Mouse (Mus musculus): ENCODE measurements around the gene Rabif. TPM values are rescaled to one million over a fixed set of nuclear protein-coding genes. Genes with fewer than 3 reads are reported as not detected.

Rabif gene
- polyA plus RNA-seq, 1 experiment from 2014 or later: 43.7 TPM

- H3K27me3 ChIP-seq (ENCODE audit: control insufficient read depth, insufficient read depth, low read length): no peaks in the 10 kb centered on the region
- WGBS: 91% methylated on average over 10 of the region's 10 CpGs
- no peaks in the 10 kb centered on the region for H3K9me3 ChIP-seq (replicated peaks; ENCODE audit: control insufficient read depth, low read length)
- peak; percentile 48 for DNase-seq (ENCODE audit: low spot score)
- ATAC-seq (replicated peaks; ENCODE audit: insufficient number of reproducible peaks, low FRiP score, low TSS enrichment, low read depth): no peak
- H3K36me3 ChIP-seq (replicated peaks; ENCODE audit: control insufficient read depth, insufficient read depth, low read depth, low read length): no peaks in the 10 kb centered on the region
- H3K9ac ChIP-seq (replicated peaks; ENCODE audit: low read length): no peak overlapping the region
- no peak overlapping the region for H3K27ac ChIP-seq (replicated peaks; ENCODE audit: low read depth, low read length)
- H3K4me2 ChIP-seq (ENCODE audit: low read depth, low read length): no peak overlapping the region
- H3K4me1 ChIP-seq (ENCODE audit: control insufficient read depth, insufficient read depth, low read length): no peaks in the 10 kb centered on the region
- no peak overlapping the region for H3K4me3 ChIP-seq (ENCODE audit: low read depth, low read length)
These were observed 46.2 kb downstream of the Rabif start for GRCm38 (mm10) chr1:134540610-134541009.

DNA sequence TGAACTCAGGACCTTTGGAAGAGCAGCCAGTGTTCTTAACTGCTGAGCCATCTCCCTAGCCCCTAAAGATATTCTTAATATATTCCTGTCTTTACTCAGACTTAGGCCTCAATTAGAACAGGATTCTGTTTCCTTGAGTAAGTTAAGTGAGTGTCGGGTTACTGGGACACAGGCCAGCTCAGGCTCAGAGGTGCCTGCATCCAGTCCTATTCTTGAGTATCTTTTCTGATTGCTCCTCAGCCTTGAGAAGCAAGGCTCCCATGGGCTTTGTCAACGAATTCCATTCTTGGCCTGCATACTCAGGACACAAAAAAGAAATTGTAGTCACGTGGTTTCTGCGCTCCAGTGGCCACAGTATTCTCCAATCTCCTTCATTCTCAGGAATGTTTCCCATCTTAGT lies 53.8 kb downstream of the Rabif start:
- WGBS: 59% methylated on average over 4 of the region's 4 CpGs
- Histone ChIP-seq H3K4me1 (ENCODE audit: control insufficient read depth, insufficient read depth, low read length) (no peaks in the 10 kb centered on the region), H3K27ac (replicated peaks; ENCODE audit: low read depth, low read length) (no peak overlapping the region), H3K27me3 (ENCODE audit: control insufficient read depth, insufficient read depth, low read length) (no peaks in the 10 kb centered on the region), H3K9ac (replicated peaks; ENCODE audit: low read length) (no peak overlapping the region), H3K4me3 (ENCODE audit: low read depth, low read length) (no peak overlapping the region), H3K36me3 (replicated peaks; ENCODE audit: control insufficient read depth, insufficient read depth, low read depth, low read length) (no peaks in the 10 kb centered on the region), H3K9me3 (replicated peaks; ENCODE audit: control insufficient read depth, low read length) (no peaks in the 10 kb centered on the region), H3K4me2 (ENCODE audit: low read depth, low read length) (no peak overlapping the region)
- ATAC-seq (replicated peaks; ENCODE audit: insufficient number of reproducible peaks, low FRiP score, low TSS enrichment, low read depth): no peak
- DNase-seq (ENCODE audit: low spot score): peak; percentile 26

DNA sequence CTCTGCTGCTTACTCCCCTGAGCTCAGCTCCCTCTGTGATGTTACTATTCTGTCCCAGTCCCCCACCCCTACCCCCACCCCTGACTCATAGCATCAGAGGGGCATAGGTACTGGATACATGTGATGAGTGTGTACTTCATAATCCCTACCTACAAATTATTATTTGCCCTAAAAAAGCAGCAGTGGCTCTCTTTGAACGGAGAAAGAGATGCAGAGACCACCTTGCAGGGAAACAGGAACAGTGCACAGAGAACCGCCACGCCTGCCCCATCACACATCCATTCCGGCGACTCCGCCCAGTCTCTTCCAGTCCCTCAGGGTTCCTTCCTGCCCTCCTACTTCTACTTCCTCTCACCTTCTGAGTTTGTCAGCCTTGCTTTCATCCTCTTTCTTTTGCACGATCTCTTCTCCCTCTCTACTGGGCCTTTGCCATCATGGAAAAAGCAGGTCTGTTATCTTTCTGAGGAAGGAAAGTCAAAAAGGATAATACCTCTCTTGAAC lies 55.2 kb downstream of the Rabif start, which contains the start of gene Mgat4e:
Gene Mgat4e, minus strand, starts transcription at position 51 of the 501 bp plus-strand sequence.
- H3K27ac ChIP-seq (replicated peaks; ENCODE audit: low read depth, low read length): no peak within 1 kb of the TSS
- no peaks in the 10 kb centered on the region for H3K36me3 ChIP-seq (replicated peaks; ENCODE audit: control insufficient read depth, insufficient read depth, low read depth, low read length)
- H3K4me2 ChIP-seq (ENCODE audit: low read depth, low read length): no peak within 1 kb of the TSS
- H3K4me1 ChIP-seq (ENCODE audit: control insufficient read depth, insufficient read depth, low read length): no peaks in the 10 kb centered on the region
- no peak for ATAC-seq (replicated peaks; ENCODE audit: insufficient number of reproducible peaks, low FRiP score, low TSS enrichment, low read depth)
- no peak within 1 kb of the TSS for H3K9ac ChIP-seq (replicated peaks; ENCODE audit: low read length)
- no peak for DNase-seq (ENCODE audit: low spot score)
- WGBS: 54% methylated on average over 7 of the region's 7 CpGs
- no peak within 1 kb of the TSS for H3K4me3 ChIP-seq (ENCODE audit: low read depth, low read length)
- no peaks in the 10 kb centered on the region for H3K27me3 ChIP-seq (ENCODE audit: control insufficient read depth, insufficient read depth, low read length)
- H3K9me3 ChIP-seq (replicated peaks; ENCODE audit: control insufficient read depth, low read length): no peaks in the 10 kb centered on the region

GRCm38 (mm10) chr1:134551869-134552268 lies 57.4 kb downstream of the Rabif start:
- no peak for ATAC-seq (replicated peaks; ENCODE audit: insufficient number of reproducible peaks, low FRiP score, low TSS enrichment, low read depth)
- WGBS: 83% methylated on average over 3 of the region's 3 CpGs
- Histone ChIP-seq H3K4me1 (ENCODE audit: control insufficient read depth, insufficient read depth, low read length) (no peaks in the 10 kb centered on the region), H3K27me3 (ENCODE audit: control insufficient read depth, insufficient read depth, low read length) (no peaks in the 10 kb centered on the region), H3K9ac (replicated peaks; ENCODE audit: low read length) (no peak overlapping the region), H3K27ac (replicated peaks; ENCODE audit: low read depth, low read length) (no peak overlapping the region), H3K4me2 (ENCODE audit: low read depth, low read length) (no peak overlapping the region), H3K9me3 (replicated peaks; ENCODE audit: control insufficient read depth, low read length) (no peaks in the 10 kb centered on the region), H3K36me3 (replicated peaks; ENCODE audit: control insufficient read depth, insufficient read depth, low read depth, low read length) (no peaks in the 10 kb centered on the region), H3K4me3 (ENCODE audit: low read depth, low read length) (no peak overlapping the region)
- DNase-seq (ENCODE audit: low spot score): no peak

DNA sequence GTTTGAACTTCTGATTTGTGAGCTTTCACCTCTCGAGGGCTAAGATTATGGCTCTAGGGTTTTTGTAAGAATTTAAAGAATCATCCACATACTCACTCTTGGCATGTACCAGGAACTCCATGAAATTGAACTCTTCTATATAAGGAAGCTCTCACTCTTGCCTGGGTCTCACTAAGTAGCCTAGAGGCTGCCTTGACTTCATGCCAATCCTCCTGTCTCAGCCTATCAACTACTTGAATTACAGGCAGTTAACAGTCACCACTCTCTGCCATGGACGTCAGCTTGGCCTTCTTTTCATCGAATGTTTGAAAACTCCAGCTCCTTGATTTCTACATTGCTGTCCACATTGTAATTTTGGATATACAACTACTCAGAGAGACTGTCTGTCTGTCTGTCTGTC lies 57.9 kb downstream of the Rabif start:
- no peak overlapping the region for H3K27ac ChIP-seq (replicated peaks; ENCODE audit: low read depth, low read length)
- no peak overlapping the region for H3K9ac ChIP-seq (replicated peaks; ENCODE audit: low read length)
- no peaks in the 10 kb centered on the region for H3K27me3 ChIP-seq (ENCODE audit: control insufficient read depth, insufficient read depth, low read length)
- H3K9me3 ChIP-seq (replicated peaks; ENCODE audit: control insufficient read depth, low read length): no peaks in the 10 kb centered on the region
- DNase-seq (ENCODE audit: low spot score) (no peak), ATAC-seq (replicated peaks; ENCODE audit: insufficient number of reproducible peaks, low FRiP score, low TSS enrichment, low read depth) (no peak)
- 71% methylated on average over 3 of the region's 3 CpGs for WGBS
- H3K36me3 ChIP-seq (replicated peaks; ENCODE audit: control insufficient read depth, insufficient read depth, low read depth, low read length): no peaks in the 10 kb centered on the region
- H3K4me2 ChIP-seq (ENCODE audit: low read depth, low read length): no peak overlapping the region
- no peak overlapping the region for H3K4me3 ChIP-seq (ENCODE audit: low read depth, low read length)
- H3K4me1 ChIP-seq (ENCODE audit: control insufficient read depth, insufficient read depth, low read length): no peaks in the 10 kb centered on the region

GRCm38 (mm10) chr1:134555240-134555870 lies 60.9 kb downstream of the Rabif start:
- no peak overlapping the region for H3K4me3 ChIP-seq (ENCODE audit: low read depth, low read length)
- no peaks in the 10 kb centered on the region for H3K9me3 ChIP-seq (replicated peaks; ENCODE audit: control insufficient read depth, low read length)
- DNase-seq (ENCODE audit: low spot score) (peak; percentile 43), ATAC-seq (replicated peaks; ENCODE audit: insufficient number of reproducible peaks, low FRiP score, low TSS enrichment, low read depth) (no peak)
- no peak overlapping the region; the same call in 1 of the 2 replicates for H3K4me2 ChIP-seq (ENCODE audit: low read depth, low read length)
- no peak overlapping the region for H3K9ac ChIP-seq (replicated peaks; ENCODE audit: low read length)
- no peak overlapping the region for H3K27ac ChIP-seq (replicated peaks; ENCODE audit: low read depth, low read length)
- H3K4me1 ChIP-seq (ENCODE audit: control insufficient read depth, insufficient read depth, low read length): no peaks in the 10 kb centered on the region
- H3K27me3 ChIP-seq (ENCODE audit: control insufficient read depth, insufficient read depth, low read length): no peaks in the 10 kb centered on the region
- no peaks in the 10 kb centered on the region for H3K36me3 ChIP-seq (replicated peaks; ENCODE audit: control insufficient read depth, insufficient read depth, low read depth, low read length)
- WGBS: 26% methylated on average over 13 of the region's 13 CpGs

DNA sequence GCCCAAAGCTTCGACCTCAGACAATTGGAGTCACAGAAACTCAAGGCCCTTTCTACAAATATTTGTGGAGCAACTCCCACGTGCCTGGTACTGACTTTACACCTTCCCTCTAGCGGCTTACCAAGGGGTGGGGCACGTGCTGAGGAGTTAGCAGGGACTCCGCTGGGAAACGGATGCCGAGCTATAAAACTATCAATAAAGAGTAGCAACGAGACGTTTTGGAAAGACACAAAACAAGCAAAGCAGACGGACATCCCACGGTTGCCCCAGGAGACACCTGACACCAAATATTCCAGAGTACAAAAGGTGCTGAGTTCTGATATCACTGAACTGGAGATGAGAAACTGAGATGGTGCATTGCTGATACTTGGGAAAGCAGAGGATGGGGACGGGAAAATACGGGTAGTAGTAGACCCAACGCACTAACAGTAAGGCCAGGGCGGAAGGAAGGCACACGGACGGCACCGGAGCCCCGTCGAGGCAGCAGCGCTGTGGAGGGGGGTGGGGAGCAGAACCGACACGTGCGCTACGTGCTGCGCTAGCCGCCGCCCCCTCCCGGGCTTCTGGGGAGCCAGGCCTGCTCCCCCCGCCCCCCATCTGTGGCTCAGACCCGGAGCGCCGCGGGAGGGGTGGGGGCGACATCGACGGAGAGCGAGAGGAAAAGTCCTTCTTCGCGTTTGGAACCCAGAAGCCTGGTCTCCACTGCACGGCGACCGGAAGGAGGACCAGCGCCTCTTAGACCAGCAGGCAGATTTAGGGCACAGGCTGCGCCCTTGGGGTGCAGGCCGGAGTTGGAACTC lies 61.6 kb downstream of the Rabif start:
- peak; percentile 63 for DNase-seq (ENCODE audit: low spot score)

DNA sequence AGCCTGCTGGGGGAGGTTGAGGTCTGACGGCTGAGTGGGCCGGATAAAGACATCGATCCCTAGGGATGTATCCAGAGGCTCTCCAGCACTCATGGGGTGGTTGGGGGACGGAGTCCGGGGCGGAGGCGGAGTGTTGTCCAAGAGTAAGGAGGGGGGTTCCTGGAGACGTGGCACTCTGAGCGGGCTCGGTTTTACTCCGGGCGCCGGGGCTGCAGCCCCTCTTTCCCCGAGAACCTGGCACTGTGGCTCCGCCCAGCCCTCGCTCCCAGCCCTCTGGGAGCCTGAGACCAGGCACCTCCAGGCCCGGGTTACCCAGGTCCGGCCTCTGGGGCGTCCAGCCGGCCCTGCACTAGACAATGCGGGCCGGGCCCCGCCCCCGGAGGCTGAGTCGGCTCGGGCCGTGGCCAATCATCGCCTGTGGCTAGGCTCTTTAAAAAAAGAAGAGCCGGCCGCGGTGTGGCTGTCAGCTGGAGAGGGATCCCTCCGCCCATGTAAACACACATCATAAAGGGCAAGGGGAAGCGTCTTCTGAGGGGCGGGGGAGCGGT lies 62.3 kb downstream of the Rabif start:
- H3K36me3 ChIP-seq (replicated peaks; ENCODE audit: control insufficient read depth, insufficient read depth, low read depth, low read length): no peaks in the 10 kb centered on the region
- under 1% methylated on average over 35 of the region's 35 CpGs for WGBS
- peak overlapping the region; percentile 94 for H3K4me2 ChIP-seq (ENCODE audit: low read depth, low read length)
- H3K9me3 ChIP-seq (replicated peaks; ENCODE audit: control insufficient read depth, low read length): no peaks in the 10 kb centered on the region
- no peaks in the 10 kb centered on the region for H3K4me1 ChIP-seq (ENCODE audit: control insufficient read depth, insufficient read depth, low read length)
- DNase-seq (ENCODE audit: low spot score): peak; percentile 99
- peak overlapping the region; percentile 73 for H3K9ac ChIP-seq (replicated peaks; ENCODE audit: low read length)
- peak overlapping the region; percentile 77 for H3K27ac ChIP-seq (replicated peaks; ENCODE audit: low read depth, low read length)
- no peaks in the 10 kb centered on the region for H3K27me3 ChIP-seq (ENCODE audit: control insufficient read depth, insufficient read depth, low read length)
- peak; percentile 96 for ATAC-seq (replicated peaks; ENCODE audit: insufficient number of reproducible peaks, low FRiP score, low TSS enrichment, low read depth)
- peak overlapping the region; percentile 58 for H3K4me3 ChIP-seq (ENCODE audit: low read depth, low read length)

More for the DNA sequence above, 61.6 kb downstream of the Rabif start:
- Histone ChIP-seq H3K36me3 (replicated peaks; ENCODE audit: control insufficient read depth, insufficient read depth, low read depth, low read length) (no peaks in the 10 kb centered on the region), H3K27ac (replicated peaks; ENCODE audit: low read depth, low read length) (peak overlapping the region; percentile 77), H3K4me1 (ENCODE audit: control insufficient read depth, insufficient read depth, low read length) (no peaks in the 10 kb centered on the region), H3K9ac (replicated peaks; ENCODE audit: low read length) (peak overlapping the region; percentile 73), H3K9me3 (replicated peaks; ENCODE audit: control insufficient read depth, low read length) (no peaks in the 10 kb centered on the region), H3K27me3 (ENCODE audit: control insufficient read depth, insufficient read depth, low read length) (no peaks in the 10 kb centered on the region), H3K4me3 (ENCODE audit: low read depth, low read length) (peak overlapping the region; percentile 58), H3K4me2 (ENCODE audit: low read depth, low read length) (peak overlapping the region; percentile 94)
- under 1% methylated on average over 46 of the region's 46 CpGs for WGBS
- ATAC-seq (replicated peaks; ENCODE audit: insufficient number of reproducible peaks, low FRiP score, low TSS enrichment, low read depth): peak; percentile 31; the same call in 1 of the 2 replicates
